Mouse (Mus musculus): ENCODE measurements at regions not wholly inside any gene's neighbourhood (a gene's known extent, or its start where the extent isn't known, plus 50 kb on each side); places are given as distances from the start of the nearest gene placed in this dataset.

GRCm38 (mm10) chr13:63761542-63761941, 53.5 kb upstream of the Ercc6l2 start:
- DNase-seq (ENCODE audit: low spot score in 2 of 2): no peak
